Mouse (Mus musculus): ENCODE data around the gene Rtn4rl1. TPM values are rescaled to one million over a fixed set of nuclear protein-coding genes. Genes with fewer than 3 reads are reported as not detected.

The Rtn4rl1 gene
- polyA plus RNA-seq, 1 experiment from 2014 or later: 1.1 TPM

DNA sequence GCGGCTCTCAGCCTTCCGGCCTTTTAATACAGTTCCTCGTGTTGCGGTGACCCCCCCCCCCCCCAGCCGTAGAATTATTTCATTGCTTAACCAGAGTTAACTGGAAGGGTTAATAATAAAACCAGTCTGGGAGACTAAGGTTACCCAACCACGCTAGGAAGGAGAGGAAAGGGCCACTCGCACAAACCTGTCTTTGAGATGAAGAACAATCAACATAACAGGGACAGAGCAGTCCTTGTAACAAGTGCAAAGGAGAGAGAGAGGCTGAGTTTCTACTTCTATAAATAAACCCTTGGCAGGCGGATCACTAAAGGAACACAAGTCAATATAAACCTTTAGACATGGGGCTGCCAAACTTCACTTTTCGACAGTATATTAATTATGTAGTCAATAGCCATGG is 104.0 kb downstream of the Rtn4rl1 start:
- H3K36me3 ChIP-seq (ENCODE audit: insufficient read depth): peaks cover 36% of the 10 kb centered on the region
- H3K27ac ChIP-seq (ENCODE audit: low read depth): no peak overlapping the region
- H3K9me3 ChIP-seq (ENCODE audit: low read depth, low read length): no peaks in the 10 kb centered on the region
- ATAC-seq (ENCODE audit: insufficient read depth) (no peak), DNase-seq (no peak)
- no peak for TF ChIP-seq CTCF (IDR thresholded peaks at IDR 0.05; ENCODE audit: low read depth)
- H3K4me3 ChIP-seq (ENCODE audit: low read depth, low read length): no peak overlapping the region
- H3K27me3 ChIP-seq (ENCODE audit: insufficient read depth, low read length): peaks cover 7% of the 10 kb centered on the region
- WGBS: 53% methylated on average over 9 of the region's 9 CpGs
- no peak overlapping the region for H3K4me2 ChIP-seq
- no peak overlapping the region for H3K9ac ChIP-seq
- H3K4me1 ChIP-seq (ENCODE audit: insufficient read depth): no peaks in the 10 kb centered on the region

DNA sequence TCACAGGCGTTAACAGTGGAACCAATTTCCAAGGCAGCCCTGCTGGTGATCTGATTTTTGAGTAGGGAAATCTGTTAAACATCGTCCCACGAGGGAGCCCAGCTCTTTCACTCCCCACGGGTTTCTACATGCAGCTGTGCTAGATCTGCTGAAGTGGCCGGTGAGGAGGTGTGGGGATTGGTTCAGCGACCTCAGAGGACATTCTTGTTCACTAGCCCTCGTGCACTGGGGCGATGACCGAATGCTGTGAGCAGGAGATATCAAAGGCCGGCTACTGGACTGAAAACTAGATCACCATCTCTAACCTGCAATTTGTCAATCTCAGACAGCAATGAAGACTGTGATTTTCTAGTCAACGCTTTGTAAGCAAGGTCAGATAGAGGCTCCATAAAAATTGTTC is 104.9 kb downstream of the Rtn4rl1 start:
- ATAC-seq (ENCODE audit: insufficient read depth) (no peak), DNase-seq (no peak)
- H3K27ac ChIP-seq (ENCODE audit: low read depth): no peak overlapping the region
- H3K9me3 ChIP-seq (ENCODE audit: low read depth, low read length): no peaks in the 10 kb centered on the region
- H3K4me3 ChIP-seq (ENCODE audit: low read depth, low read length): no peak overlapping the region
- no peaks in the 10 kb centered on the region for H3K4me1 ChIP-seq (ENCODE audit: insufficient read depth)
- no peak overlapping the region for H3K4me2 ChIP-seq
- TF ChIP-seq CTCF (IDR thresholded peaks at IDR 0.05; ENCODE audit: low read depth): no peak
- H3K27me3 ChIP-seq (ENCODE audit: insufficient read depth, low read length): no peaks in the 10 kb centered on the region; the same call in 1 of the 2 replicates
- 37% methylated on average over 11 of the region's 11 CpGs for WGBS
- peaks cover 44% of the 10 kb centered on the region for H3K36me3 ChIP-seq (ENCODE audit: insufficient read depth)
- no peak overlapping the region for H3K9ac ChIP-seq

DNA sequence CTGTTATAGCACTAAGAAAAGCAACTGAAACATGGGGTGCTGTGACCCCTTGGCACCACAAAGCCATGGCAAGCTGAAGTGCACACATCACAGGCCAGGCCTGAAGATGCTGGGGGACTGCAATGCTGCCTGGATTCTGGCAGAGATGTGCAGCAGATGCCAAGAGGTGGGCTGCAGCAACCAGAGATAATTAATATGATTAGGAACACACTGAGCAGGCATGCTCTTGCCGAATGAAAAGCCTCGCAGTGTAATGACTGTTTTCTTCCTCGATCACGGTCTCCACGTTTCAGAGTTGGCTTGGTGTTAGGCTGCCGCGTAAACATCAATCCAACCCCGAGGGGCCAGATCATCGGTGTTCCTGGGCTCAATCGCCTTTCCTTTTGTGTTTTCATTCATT is 106.2 kb downstream of the Rtn4rl1 start:
- Histone ChIP-seq H3K4me2 (no peak overlapping the region), H3K27me3 (ENCODE audit: insufficient read depth, low read length) (no peaks in the 10 kb centered on the region), H3K9me3 (ENCODE audit: low read depth, low read length) (no peaks in the 10 kb centered on the region), H3K9ac (no peak overlapping the region), H3K36me3 (ENCODE audit: insufficient read depth) (peaks cover 49% of the 10 kb centered on the region), H3K4me1 (ENCODE audit: insufficient read depth) (no peaks in the 10 kb centered on the region), H3K4me3 (ENCODE audit: low read depth, low read length) (no peak overlapping the region), H3K27ac (ENCODE audit: low read depth) (no peak overlapping the region)
- WGBS: 85% methylated on average over 10 of the region's 10 CpGs
- TF ChIP-seq CTCF (IDR thresholded peaks at IDR 0.05; ENCODE audit: low read depth): no peak
- DNase-seq (no peak), ATAC-seq (ENCODE audit: insufficient read depth) (no peak)

DNA sequence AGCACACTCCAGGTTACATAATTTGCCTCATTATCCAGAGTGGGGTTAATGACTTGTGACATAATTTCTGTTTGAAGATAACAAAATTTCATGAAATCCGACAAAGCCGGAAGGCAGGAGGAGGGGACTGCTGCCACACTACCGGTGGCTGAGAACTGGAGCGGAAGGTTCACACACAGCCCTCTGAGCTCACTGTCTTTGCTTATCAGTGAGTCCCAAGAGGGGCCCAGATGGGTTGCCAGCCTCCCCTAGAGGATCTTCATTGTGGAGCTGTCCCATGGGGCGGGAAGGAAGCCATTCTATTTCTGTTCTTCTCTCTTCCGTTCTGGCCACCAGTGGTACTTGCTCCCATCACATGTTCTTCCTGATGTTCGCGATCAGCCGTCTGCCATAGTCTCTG is 107.4 kb downstream of the Rtn4rl1 start:
- 81% methylated on average over 9 of the region's 9 CpGs for WGBS
- Histone ChIP-seq H3K9me3 (ENCODE audit: low read depth, low read length) (no peaks in the 10 kb centered on the region), H3K4me1 (ENCODE audit: insufficient read depth) (no peaks in the 10 kb centered on the region), H3K9ac (no peak overlapping the region), H3K27me3 (ENCODE audit: insufficient read depth, low read length) (no peaks in the 10 kb centered on the region), H3K36me3 (ENCODE audit: insufficient read depth) (peaks cover 61% of the 10 kb centered on the region), H3K4me3 (ENCODE audit: low read depth, low read length) (no peak overlapping the region), H3K27ac (ENCODE audit: low read depth) (no peak overlapping the region), H3K4me2 (no peak overlapping the region)
- DNase-seq (no peak), ATAC-seq (ENCODE audit: insufficient read depth) (no peak)
- TF ChIP-seq CTCF (IDR thresholded peaks at IDR 0.05; ENCODE audit: low read depth): no peak

DNA sequence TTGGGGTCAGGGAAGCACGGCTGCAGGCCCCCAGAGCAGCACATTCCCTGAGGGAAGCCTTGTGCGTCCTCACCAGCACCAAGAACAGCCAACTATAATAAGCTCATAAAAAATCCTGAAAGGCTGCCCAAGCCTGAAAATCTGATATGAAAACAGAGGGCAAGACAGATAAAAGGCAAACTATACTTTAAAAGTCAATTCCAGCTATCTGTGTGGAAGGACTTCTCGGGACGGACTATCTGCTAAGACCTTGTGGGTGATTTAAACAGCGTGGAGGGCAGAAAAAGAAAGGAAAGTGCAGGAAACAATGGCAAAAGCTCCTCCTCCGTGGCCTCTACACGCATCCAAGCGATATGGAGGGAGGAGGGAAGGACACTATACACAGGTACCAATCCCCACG is 111.2 kb downstream of the Rtn4rl1 start:
- DNase-seq (no peak), ATAC-seq (ENCODE audit: insufficient read depth) (no peak)
- no peak for TF ChIP-seq CTCF (IDR thresholded peaks at IDR 0.05; ENCODE audit: low read depth)
- WGBS: 85% methylated on average over 9 of the region's 9 CpGs
- Histone ChIP-seq H3K4me3 (ENCODE audit: low read depth, low read length) (no peak overlapping the region), H3K27ac (ENCODE audit: low read depth) (no peak overlapping the region), H3K9ac (no peak overlapping the region), H3K9me3 (ENCODE audit: low read depth, low read length) (no peaks in the 10 kb centered on the region), H3K27me3 (ENCODE audit: insufficient read depth, low read length) (no peaks in the 10 kb centered on the region), H3K36me3 (ENCODE audit: insufficient read depth) (peaks cover 90% of the 10 kb centered on the region), H3K4me1 (ENCODE audit: insufficient read depth) (no peaks in the 10 kb centered on the region), H3K4me2 (no peak overlapping the region)

DNA sequence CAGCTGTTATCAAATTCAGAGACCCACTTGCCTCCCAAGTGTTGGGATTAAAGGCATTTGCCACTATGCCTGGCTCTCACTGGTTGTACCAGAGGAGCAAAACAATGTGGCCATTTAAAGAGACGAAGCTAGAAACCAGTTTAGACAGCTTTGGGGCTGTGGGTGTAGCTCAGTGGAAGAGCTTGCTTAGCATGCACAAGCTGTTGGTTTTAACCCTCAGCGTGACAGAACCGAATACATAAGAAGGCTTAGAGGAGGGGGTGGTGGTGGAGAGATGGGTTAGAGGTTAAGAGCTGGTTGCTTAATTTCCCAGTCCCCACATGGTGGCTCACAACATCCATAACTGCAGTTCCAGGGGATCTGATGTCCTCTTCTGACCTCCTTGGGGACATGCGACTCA is 115.1 kb downstream of the Rtn4rl1 start:
- Histone ChIP-seq H3K4me3 (ENCODE audit: low read depth, low read length) (no peak overlapping the region), H3K4me2 (no peak overlapping the region), H3K27ac (ENCODE audit: low read depth) (no peak overlapping the region), H3K36me3 (ENCODE audit: insufficient read depth) (peaks cover 89% of the 10 kb centered on the region), H3K9ac (no peak overlapping the region), H3K4me1 (ENCODE audit: insufficient read depth) (no peaks in the 10 kb centered on the region), H3K27me3 (ENCODE audit: insufficient read depth, low read length) (no peaks in the 10 kb centered on the region), H3K9me3 (ENCODE audit: low read depth, low read length) (no peaks in the 10 kb centered on the region)
- DNase-seq (no peak), ATAC-seq (ENCODE audit: insufficient read depth) (no peak)
- TF ChIP-seq CTCF (IDR thresholded peaks at IDR 0.05; ENCODE audit: low read depth): no peak
- WGBS: 87% methylated on average over 4 of the region's 4 CpGs

DNA sequence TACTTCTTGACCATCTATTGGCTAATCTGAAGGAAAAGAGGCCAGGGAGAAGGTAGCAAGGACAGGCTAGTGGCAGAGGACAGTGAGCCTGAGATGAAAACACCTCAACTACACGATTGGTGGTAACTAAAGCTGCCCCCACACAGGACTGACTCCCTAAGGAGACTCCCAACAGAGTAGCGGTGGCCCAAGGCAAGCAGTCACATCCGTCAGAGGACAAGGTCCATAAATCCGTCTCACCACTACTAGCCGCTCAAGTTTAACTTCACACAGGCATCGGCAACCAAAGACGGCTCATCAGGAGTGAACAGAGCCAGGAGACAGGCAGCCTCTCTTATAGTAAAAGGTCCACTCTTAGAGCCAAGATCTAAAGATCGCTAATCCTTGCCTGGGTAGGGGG is 117.2 kb downstream of the Rtn4rl1 start:
- Histone ChIP-seq H3K36me3 (ENCODE audit: insufficient read depth) (peaks cover 92% of the 10 kb centered on the region), H3K4me3 (ENCODE audit: low read depth, low read length) (no peak overlapping the region), H3K27ac (ENCODE audit: low read depth) (no peak overlapping the region), H3K4me1 (ENCODE audit: insufficient read depth) (no peaks in the 10 kb centered on the region), H3K9ac (no peak overlapping the region), H3K4me2 (no peak overlapping the region), H3K9me3 (ENCODE audit: low read depth, low read length) (no peaks in the 10 kb centered on the region), H3K27me3 (ENCODE audit: insufficient read depth, low read length) (no peaks in the 10 kb centered on the region)
- ATAC-seq (ENCODE audit: insufficient read depth): no peak
- TF ChIP-seq CTCF (IDR thresholded peaks at IDR 0.05; ENCODE audit: low read depth): no peak
- WGBS: 83% methylated on average over 8 of the region's 8 CpGs
- DNase-seq: no peak

DNA sequence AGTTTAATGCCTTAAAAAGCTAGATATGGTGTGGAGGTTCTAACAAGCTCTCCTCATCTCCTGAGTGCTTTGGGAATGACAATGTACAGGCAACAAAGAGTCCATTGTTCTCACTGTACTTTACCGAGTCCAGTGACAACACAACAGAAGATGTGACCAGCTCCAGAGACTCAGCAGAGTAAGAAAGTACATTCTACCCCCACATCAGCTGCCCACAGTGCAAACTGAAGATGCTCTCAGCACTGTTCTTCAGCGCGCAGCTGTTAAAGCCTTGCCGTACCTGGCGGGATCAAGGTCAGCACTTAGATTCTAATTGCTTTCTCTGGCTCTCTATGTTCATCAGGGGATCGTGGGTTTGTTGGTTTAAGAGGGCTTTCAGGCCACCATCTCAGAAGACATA is 118.2 kb downstream of the Rtn4rl1 start:
- no peak for DNase-seq
- no peak overlapping the region for H3K27ac ChIP-seq (ENCODE audit: low read depth)
- no peak for ATAC-seq (ENCODE audit: insufficient read depth)
- no peak for TF ChIP-seq CTCF (IDR thresholded peaks at IDR 0.05; ENCODE audit: low read depth)
- H3K27me3 ChIP-seq (ENCODE audit: insufficient read depth, low read length): no peaks in the 10 kb centered on the region
- 73% methylated on average over 6 of the region's 6 CpGs for WGBS
- no peak overlapping the region for H3K9ac ChIP-seq
- no peak overlapping the region for H3K4me3 ChIP-seq (ENCODE audit: low read depth, low read length)
- H3K4me1 ChIP-seq (ENCODE audit: insufficient read depth): no peaks in the 10 kb centered on the region
- H3K9me3 ChIP-seq (ENCODE audit: low read depth, low read length): no peaks in the 10 kb centered on the region
- no peak overlapping the region for H3K4me2 ChIP-seq
- H3K36me3 ChIP-seq (ENCODE audit: insufficient read depth): peaks cover 92% of the 10 kb centered on the region
